Mouse (Mus musculus): Measurements from ENCODE around the gene Cnot6l. TPM values are rescaled to one million over a fixed set of nuclear protein-coding genes. Genes with fewer than 3 reads are reported as not detected.
A peak's percentile ranks its signal among the peaks of the same experiment; 100 is the strongest.

The Cnot6l gene
- total RNA-seq, 2 experiments from 2014 or later: 72.8 to 87.4 TPM

DNA sequence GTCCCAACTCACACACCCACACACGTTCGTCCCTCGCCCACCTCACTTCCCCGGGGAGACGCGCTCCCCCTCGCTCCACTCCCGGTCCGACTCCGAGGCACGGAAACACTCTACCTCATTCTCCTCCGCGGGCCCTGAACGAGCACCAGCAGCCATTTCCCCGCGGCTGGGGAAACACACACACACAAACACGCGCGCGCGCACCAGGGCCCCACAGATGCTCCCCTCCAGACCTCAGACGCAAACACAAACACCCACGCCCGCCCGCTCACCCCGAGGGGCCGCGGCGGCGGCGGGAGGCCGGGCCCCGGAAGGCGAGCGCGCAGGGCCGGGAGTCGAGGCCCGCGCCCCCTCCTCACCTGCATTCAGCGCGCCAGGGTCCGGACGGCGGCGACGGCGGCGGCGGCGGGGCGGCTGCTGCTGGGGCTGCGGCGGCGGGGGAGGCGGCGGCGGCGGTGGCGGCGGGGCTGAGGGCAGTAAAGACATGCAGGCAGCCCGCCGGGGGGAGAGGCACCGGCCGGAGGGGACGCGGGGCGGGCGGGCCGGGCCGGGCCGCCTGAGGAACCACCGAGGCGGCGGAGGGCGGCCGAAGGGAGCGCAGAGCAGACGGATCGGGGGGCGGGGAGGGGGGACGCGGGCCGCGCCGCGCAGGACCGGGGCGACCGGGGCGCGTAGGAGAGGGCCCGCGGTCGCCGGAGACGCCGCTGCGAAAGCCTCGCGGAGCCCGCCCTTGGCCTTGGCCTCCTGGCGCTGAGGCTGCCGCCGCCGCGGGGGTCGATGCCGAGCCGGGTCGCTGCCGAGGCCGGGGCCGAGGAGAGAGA, 2.2 kb downstream of the Cnot6l start:
- peak; percentile 60 to 66 for DNase-seq

DNA sequence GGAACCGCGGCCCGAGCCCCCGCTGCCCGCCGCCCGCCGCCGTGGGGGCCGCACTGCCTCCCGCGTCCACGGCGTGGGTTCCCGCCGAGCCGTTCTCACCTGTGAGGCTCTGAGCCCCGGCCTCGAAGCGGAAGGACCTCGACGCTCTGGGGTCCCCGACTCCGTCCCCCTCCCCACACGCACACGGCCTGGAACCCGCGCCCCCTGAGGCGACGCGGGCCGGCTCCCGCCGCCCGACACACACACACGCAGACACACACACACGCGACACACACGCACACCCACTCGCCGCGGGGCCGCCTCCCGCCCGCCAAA, 2.8 kb downstream of the Cnot6l start:
- no peak for DNase-seq

DNA sequence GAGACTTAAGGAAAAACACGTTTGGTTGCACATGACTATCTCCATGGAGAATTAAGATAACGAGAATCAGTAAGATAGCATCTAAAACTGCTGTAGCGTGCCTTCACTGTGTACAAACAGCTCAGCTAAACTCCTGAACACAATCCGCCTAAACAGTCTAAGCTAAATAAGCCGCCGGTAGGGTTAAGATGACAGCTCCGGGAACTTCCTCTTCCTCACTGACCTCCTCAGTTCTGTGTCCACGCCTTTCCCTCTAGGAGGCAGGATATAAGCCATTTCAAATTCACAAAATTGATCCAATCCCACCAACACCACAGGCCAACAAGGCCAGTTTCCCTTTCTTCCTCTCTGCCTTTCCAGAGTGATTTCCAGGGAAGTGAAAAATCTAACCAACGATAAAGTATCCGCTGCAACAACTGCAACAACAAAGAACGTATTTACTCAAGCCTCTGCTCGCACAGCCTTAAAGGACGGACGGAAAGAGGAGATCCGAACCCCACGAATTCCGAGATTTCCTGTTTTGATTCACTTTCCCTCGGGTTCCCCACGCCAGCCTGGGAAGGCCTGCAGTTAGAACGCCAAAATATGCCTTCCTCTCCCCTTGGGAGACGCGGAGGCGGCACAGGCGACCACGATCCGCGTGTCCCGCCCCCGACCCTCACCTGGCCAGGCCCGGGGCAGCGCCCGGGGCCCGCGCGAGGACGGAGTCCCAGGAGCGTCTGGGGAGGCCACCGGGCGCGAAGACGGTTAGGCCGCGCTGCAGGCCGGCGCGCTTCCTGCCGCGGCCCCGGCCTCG, 3.3 kb downstream of the Cnot6l start:
- peak in 1 of 2 experiments; percentile 26 for DNase-seq

DNA sequence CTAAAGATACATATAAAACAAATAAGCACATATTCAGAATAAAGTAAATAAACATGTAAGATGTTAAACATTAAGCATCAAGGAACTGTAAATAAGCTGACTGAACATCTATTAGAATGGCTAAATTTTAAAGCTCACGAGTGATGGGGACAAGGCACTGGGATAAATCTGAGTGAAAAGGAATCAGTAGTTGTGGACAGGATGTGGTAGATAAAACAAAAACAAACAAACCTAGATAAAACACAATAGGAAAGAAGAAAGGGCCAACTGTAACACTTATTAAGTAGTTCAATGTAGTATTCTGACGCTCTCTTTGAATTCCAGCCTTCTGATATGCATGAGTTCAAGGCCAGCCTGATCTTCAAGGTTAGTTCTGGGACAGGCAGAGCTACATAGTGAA, 21.6 kb downstream of the Cnot6l start:
- DNase-seq: no peak

DNA sequence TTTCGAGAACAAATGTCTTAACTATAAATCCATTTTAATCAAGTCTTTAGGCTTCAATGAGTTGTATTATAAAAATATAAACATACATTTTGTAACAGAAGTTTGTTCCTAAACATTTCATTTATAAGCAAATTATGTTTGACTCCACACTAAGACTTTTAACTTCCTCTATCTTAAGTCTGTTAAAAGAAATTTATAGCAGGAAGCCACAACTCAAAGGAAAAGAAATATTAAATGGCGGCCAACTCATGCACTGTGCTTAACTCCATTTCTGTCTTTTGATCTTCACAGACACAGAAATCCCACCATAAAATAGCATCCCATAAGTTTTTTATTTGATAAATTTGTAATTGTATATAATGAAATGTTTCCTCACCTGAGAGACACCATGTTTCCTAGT, 33.3 kb downstream of the Cnot6l start:
- no peak for DNase-seq

DNA sequence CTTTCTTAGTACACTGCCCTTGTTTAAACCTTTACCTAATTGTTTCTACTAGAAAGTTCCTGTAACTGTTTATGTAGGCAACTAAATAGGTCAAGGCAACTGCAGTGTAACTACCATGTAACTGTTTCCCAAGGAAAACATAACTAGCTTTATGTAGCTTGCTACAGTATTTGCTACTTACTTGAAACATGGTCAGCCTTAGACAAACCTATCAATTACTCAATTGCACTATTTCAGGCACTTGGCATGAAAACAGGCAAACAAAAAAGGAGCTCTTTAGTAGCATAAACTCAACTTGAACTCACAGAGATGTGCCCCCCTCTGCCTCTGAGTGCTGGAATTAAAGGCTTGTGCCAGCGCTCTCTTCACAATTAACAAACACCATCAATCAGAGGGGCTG, 37.1 kb downstream of the Cnot6l start:
- DNase-seq: no peak

DNA sequence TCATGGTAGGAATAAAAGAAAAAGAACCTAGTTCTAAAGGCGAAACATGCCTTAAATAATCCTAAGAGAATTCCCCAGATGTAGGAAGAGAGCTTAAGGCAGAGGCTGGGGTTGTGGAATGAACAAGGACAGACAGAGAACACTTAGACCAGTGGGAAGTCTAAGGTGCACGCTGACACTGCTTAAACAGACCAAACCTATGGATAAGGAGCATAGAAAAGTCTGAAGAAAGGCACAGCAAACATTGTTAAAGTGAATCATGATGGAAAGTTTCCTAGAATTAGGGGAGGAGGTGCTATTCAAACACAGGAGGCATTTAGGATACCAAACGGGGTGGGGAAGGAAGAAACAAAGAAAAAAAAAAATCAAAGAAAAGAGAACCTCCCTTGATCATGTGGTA, 49.0 kb downstream of the Cnot6l start:
- DNase-seq: no peak

DNA sequence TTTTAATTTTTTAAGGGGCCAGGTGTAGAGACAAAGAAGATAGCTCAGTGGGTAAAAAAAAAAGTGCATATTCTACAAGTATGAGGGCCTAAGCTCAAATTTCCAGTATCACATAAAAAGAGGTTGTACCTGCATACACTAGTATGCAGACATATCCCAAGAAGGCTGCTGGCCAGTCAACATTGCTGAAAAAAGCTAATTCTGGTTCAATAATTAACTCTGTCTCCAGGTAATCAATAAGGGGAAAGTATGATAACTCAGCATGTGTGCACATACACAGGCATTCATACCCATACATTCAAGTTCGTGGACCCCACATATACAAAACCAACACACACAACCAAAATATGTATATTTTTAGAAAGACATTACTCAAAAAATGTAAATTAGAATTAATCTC, 59.3 kb downstream of the Cnot6l start:
- no peak for DNase-seq

DNA sequence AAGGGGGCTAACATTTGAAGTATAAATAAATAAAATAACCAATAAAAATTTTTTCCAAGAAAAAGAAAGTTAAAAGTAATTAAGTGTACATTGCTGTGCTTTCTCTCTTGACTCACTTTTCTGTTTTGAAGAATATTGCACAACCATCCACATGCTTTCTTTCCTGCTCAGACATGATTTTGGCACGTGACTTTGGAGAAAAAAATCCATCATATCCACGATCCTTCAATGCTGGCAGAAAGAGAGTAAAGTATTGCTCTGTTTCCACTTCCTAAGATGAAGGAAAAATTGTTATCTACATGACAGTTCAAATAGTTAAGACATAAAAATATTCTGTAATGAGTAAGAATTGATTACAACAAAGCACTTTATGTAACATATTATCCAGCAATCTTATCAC, 72.5 kb downstream of the Cnot6l start:
- no peak for DNase-seq

DNA sequence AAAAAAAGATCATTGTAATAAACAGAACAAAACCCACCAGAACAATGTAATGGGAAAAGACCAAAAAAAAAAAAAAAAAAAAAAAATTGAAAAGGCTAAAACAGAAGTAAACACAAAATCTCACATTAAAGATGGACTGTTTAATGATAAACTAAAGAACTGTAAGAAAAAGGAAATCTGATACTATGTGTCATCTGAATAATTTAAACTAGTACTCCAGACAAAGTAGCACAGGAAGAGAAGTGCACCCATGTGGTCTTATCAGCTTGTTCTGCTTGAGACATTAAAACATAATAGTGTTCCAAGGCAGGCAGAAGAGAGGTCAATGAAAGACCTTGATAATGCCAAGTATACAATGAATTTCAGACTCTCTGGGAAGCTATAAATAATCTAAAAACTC, 78.6 kb downstream of the Cnot6l start:
- DNase-seq: no peak

DNA sequence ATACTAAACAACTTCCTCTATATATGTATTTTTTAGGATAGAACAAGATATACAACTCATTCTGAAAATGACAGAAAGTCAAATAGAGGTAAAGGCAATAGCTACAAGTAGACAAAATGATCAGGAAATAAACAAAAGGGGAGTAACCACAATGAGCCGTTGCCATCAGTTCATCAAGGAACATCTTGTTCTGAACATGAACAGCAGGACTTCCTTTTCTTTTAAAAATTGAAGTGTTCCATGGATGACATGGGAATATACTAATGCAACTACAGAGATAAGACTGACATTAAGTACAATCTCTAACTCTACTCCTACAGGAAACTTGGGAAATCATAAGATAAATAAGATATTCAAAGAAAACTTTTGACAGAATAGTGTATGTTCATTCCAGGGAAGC, 84.9 kb downstream of the Cnot6l start:
- no peak for DNase-seq

DNA sequence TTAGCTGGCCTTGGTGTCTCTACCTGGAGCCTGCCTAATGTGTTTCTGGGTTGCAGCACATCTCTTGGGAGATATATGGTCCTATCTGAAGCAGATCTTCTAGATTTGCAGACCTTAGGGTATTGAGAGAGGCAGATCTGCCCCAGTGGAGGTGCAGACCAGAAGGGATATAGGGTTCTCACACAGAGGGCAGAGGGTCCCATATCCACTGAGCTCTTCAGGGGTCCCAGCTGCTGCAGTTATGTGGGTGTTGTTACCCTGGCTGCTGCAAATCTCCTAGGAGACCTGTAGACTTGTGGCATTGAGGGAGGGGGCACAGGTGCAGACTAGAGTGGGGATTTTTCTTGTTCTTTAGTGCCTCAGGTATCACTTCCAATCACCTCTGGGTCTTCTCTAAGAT, 98.4 kb downstream of the Cnot6l start:
- no peak for DNase-seq

DNA sequence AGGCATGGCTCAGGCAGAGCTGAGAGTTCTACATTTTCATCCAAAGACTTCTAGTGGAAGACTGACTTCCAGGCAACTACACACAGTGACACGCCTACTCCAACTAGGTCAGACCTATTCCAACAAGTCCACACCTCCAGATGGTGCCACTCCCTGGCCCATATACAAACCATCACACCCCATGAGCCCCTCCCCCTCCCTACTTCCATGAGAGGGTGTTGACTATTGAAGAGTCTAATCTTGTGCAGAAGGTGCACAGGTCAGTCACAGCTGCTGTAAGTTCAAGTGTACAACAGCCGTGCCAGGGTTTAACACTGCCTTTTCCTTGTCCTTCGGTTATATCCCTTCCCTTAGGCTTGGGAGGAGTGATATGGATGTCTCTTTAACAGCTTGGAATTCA, 121.5 kb downstream of the Cnot6l start:
- no peak for DNase-seq

DNA sequence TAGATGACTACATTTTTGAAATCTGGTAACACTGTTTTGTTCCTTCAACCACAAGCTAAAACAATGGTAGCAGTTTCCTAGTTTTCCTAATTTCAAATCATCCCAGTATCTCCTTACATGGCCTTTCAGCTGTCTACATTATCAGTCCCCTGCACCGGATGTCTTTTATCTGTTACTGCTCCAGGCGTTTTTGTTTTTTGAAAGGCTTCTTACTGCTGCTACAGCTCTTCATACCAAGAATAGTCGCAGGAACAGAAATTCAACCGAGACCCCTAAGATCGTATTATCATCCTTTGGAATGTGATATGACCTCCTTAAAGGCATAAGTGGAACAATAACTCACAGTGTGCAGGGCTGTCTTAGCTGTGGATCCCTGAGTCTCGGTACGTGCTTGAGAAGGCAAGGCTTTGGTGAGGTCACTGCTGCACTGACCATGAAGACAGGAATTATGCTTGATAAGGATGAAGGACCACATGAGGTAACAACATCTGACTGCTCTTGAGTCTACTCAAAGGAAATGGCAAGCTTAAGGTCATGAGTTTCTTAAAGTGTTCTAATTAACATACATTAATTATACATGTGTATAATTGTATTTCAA, 122.4 kb downstream of the Cnot6l start:
- no peak for DNase-seq

DNA sequence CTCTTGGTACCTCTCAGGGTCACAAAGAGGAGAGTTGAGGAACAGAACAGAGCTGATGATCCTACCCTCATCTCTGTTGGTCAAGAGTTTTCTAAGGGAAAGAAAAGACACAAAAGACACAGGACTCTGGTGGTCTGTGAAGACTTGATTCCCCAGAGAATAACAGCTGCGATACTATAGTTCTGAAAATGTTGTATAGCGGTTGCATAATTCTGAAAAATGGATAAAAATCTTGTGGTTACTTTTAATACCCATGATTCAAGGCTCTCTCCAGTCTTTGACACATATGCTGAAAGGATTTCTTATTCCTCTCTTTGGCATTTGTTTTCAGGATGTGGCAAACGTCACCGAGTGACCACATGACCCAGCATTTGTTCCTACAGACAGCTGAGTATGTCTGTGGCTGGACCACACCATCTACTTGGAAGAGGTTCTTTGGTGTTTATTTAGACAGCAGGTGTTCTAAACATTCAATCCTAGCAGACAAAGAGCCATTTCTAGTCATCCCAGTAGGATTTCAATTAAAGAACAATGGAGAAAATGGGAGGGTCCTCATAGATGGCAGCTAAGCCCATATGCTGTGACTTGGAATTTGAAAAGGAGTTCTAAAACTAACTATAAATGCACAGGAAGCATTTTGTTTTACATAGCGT, 124.7 kb downstream of the Cnot6l start:
- no peak for DNase-seq

DNA sequence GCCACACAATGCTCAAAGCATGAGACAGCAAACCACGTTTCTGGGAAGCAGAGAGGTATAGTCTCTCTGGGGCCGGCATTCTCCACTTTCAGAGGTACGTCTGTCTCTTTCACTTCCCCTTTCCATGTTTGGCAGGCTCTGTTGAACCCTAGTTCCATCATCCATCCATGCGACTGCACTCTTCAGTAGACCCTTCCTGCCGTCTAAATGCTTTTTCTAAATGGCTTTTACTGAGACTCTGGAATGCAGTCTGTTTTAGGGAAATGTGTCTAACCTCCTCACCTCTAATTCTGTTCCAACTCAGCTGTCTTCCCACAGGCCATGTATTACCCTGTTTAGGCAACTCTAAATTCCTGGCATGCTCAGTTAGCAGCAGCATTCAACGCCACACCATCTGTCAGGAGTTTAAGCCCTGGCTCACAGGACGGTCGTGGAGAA, 126.3 kb downstream of the Cnot6l start:
- DNase-seq: no peak

DNA sequence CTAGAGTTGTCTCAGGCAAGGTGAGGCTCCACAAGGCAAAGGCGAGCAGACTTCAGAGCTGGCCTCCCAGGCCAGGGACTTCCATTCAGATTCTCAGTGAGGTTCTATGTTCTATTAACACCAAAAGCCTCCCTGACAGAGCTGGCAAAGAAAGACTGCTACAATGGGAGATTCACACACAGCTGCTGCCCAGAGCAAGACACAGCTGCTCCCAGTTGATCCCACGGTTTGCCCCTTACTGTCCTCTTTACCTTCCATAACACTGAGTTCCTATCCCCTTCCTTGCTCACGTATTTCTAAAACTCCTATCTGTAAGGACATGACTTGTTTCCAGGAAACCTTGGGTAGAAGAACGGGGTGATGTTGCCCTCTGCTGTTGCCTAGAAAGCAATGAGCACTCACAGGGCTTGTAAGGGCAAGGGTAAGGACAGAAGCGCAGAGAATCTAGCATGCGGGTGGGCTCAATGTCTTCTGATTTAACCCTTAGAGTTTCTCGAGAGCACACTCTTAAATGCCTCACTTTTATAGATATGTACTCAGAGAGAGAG, 127.8 kb downstream of the Cnot6l start:
- no peak for DNase-seq

DNA sequence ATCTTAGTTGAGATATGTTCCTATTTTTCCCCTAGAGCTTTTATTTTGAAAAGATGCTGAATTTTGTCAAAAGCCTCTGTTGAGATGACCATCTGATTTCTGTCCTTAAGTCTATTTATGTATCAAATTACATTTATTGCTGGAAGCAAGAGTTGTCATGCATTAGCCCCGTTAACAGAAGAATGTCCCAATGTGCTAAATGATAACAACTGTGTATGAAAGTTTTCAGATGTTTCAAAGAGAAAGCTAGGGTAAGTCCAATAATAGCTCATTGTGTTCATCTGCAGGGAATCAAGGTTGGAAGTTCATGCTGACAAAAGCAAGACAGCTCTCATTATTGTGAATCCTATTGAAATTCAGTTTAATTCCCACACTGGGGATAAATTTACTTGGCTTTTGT, 129.9 kb downstream of the Cnot6l start:
- DNase-seq: no peak

DNA sequence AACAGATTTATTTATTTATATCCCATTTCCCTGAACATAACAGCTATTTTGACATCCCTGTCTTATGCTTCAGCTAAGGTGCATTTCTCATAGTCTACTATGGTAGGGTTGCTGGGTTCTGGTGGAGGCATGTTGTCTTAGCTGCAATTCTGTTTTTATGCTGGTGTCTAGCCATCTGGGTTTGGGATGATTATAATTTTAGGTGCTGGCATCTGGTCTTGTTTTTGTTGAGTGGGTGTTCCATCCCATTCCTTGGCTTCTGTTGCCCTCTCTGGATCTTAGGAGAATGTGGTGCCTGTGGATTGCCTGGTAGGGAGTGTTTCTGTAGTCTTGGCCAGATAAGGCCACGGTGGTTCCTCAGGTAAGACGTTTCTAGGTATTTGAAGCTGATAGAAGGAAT, 134.2 kb downstream of the Cnot6l start:
- peak; percentile 12 for DNase-seq

Measured in layer of hippocampus, postnatal 36 days (tissue).